Mouse (Mus musculus) bone marrow, adult 2 months (tissue): Measurements from ENCODE around the gene Prdx3.

ENCODE experiments used
- CTCF ChIP-seq: fragments of 200-500 bp; IDR thresholded peaks from 2 replicates; pipeline ENCODE4 v1.5.1; 2011; ENCODE audit warnings: low read length, control low read depth; ENCODE audit not compliant: control insufficient read depth, insufficient read depth
- POLR2A ChIP-seq: fragments of 200-500 bp; IDR thresholded peaks from 2 replicates; pipeline ENCODE4 v1.6.1; 2011; ENCODE audit warnings: low read depth, mild to moderate bottlenecking, control low read depth, low read length, borderline replicate concordance; ENCODE audit not compliant: control insufficient read depth

DNA sequence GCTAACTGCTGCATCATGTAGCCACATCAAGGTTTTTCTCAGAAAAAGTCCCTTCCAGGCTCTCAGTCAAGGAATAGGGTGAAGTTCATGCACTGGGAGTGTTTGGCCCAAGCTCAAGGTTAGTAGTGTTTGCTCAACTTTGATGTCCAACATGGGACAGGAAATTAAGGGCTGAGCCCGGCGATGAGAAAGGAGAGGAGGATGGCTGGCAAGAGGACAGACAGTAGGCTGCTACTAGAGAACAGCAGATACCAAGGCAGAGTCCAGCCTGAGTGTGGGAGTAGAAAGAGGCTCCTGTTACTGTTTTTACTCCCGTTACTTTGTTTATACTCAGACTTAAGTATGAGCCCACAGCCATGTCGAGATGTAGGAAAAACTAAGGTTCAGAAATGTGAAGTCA is 855 bp downstream of the Prdx3 start:
- TF ChIP-seq CTCF, result no peak
- no peak for TF ChIP-seq POLR2A
